Mouse (Mus musculus) ES-Bruce4 (cell line): ENCODE data around the gene Gab2. TPM values are rescaled to one million over a fixed set of nuclear protein-coding genes. Genes with fewer than 3 reads are reported as not detected.

Source experiments
- H3K27ac ChIP-seq: 2 replicates; pipeline ENCODE4 v1.5.1; 2012; ENCODE audit warnings: low read length, inconsistent platforms; ENCODE audit not compliant: insufficient read depth
- H3K27me3 ChIP-seq: 2 replicates; pipeline ENCODE4 v1.6.1; 2012; ENCODE audit warnings: mild to moderate bottlenecking, low read length, inconsistent platforms; ENCODE audit not compliant: control insufficient read depth, poor library complexity, insufficient read depth, severe bottlenecking
- H3K36me3 ChIP-seq: 2 replicates; pipeline ENCODE4 v1.6.1; 2012; ENCODE audit warnings: inconsistent platforms, mild to moderate bottlenecking, low read length, moderate library complexity; ENCODE audit not compliant: control insufficient read depth, poor library complexity, insufficient read depth, severe bottlenecking
- H3K4me1 ChIP-seq: one replicate; pipeline ENCODE4 v1.8.1; 2011; ENCODE audit warnings: low read length; ENCODE audit not compliant: control insufficient read depth, insufficient read depth
- H3K4me3 ChIP-seq: 2 replicates; pipeline ENCODE4 v1.5.1; 2011; ENCODE audit warnings: low read depth, mild to moderate bottlenecking, low read length
- H3K9ac ChIP-seq: 2 replicates; pipeline ENCODE4 v1.6.1; 2012; ENCODE audit warnings: low read depth, mild to moderate bottlenecking, inconsistent platforms; ENCODE audit not compliant: poor library complexity, severe bottlenecking
- H3K9me3 ChIP-seq: replicated peaks from 2 replicates; pipeline ENCODE4 v1.6.1; 2012; ENCODE audit warnings: mild to moderate bottlenecking, low read length, inconsistent platforms; ENCODE audit not compliant: control insufficient read depth, poor library complexity, insufficient read depth, severe bottlenecking
- CTCF ChIP-seq: IDR thresholded peaks from one replicate; pipeline ENCODE4 v1.8.1; 2011; ENCODE audit warnings: low read depth, low read length
- EP300 ChIP-seq: IDR thresholded peaks from 2 replicates; pipeline ENCODE4 v1.6.1; 2011; ENCODE audit warnings: low read depth, low read length; ENCODE audit not compliant: insufficient read depth
- POLR2A ChIP-seq: IDR thresholded peaks from one replicate; pipeline ENCODE4 v1.8.1; 2011; ENCODE audit warnings: low read length; ENCODE audit not compliant: insufficient read depth
- polyA plus RNA-seq: library from polyadenylated mRNA; stranded (reverse); fragments of >200 nt; gene quantifications from 2 replicates; pipeline ENCODE4 v1.2.4, GENCODE M21; 2011; ENCODE audit warnings: low read depth; ENCODE audit not compliant: missing spikeins, insufficient read depth, insufficient read length

The Gab2 gene
- polyA plus RNA-seq, 1 experiment, result 2.6 TPM

DNA sequence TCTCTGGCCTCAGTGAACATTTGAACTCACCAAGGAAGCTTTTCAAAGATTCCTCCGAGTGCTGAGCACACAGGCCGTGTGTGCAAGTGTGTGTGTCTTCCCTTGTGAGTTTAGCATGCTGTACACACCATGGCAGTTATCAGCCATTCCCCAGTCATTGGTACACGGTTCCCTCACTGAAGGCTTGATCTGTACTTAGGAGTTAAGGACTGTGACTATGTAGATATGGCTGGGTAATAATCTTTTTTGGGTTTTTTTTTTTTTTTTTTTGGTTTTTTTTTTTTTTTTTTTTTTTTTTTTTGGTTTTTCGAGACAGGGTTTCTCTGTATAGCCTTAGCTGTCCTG, 265.4 kb downstream of the Gab2 start:
- Histone ChIP-seq H3K27me3 (no peaks in the 10 kb centered on the region), H3K9ac (no peak overlapping the region), H3K27ac (no peak overlapping the region), H3K4me3 (no peak overlapping the region), H3K4me1 (peaks cover 2% of the 10 kb centered on the region), H3K9me3 (no peaks in the 10 kb centered on the region), H3K36me3 (no peaks in the 10 kb centered on the region)
- TF ChIP-seq CTCF, result no peak
- no peak for TF ChIP-seq EP300
- no peak for TF ChIP-seq POLR2A

DNA sequence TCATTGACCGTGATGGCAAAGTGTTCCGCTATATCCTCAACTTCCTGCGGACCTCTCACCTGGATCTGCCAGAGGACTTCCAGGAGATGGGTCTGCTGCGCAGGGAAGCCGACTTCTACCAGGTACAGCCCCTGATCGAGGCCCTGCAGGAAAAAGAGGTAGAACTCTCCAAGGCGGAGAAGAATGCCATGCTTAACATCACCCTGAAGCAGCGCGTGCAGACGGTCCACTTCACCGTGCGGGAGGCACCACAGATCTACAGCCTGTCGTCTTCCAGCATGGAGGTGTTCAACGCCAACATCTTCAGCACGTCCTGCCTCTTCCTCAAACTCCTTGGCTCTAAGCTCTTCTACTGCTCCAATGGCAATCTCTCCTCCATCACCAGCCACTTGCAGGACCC, 266.1 kb downstream of the Gab2 start:
- no peak overlapping the region for H3K9ac ChIP-seq
- H3K4me3 ChIP-seq, result no peak overlapping the region
- no peak overlapping the region for H3K27ac ChIP-seq
- no peaks in the 10 kb centered on the region for H3K27me3 ChIP-seq
- no peak for TF ChIP-seq CTCF
- no peak for TF ChIP-seq EP300
- no peak for TF ChIP-seq POLR2A
- no peaks in the 10 kb centered on the region for H3K9me3 ChIP-seq
- peaks cover 2% of the 10 kb centered on the region for H3K4me1 ChIP-seq
- H3K36me3 ChIP-seq, result no peaks in the 10 kb centered on the region

DNA sequence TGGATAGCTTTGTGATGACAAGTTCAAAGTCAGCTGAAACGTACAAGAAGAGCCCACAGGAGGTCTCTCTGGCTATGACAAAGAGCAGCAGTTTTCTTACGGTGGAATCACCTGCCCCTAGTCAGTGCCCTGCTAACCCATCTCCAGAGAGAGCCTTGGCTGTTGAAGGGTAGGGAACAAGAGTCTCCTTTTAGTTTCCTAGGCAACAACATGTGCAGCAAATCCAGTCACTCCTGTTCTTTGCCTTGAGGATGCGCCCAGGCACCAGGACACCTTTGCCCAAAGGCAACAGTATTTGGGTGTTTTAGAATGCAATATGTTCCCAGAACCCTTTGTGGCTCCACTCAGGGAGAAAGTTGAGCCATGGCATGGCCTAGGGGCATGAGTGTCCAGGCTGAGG, 266.9 kb downstream of the Gab2 start:
- Histone ChIP-seq H3K36me3 (no peaks in the 10 kb centered on the region), H3K9me3 (no peaks in the 10 kb centered on the region), H3K27ac (no peak overlapping the region), H3K27me3 (no peaks in the 10 kb centered on the region), H3K4me1 (peaks cover 2% of the 10 kb centered on the region), H3K4me3 (no peak overlapping the region), H3K9ac (no peak overlapping the region)
- TF ChIP-seq CTCF (no peak), POLR2A (no peak), EP300 (no peak)

DNA sequence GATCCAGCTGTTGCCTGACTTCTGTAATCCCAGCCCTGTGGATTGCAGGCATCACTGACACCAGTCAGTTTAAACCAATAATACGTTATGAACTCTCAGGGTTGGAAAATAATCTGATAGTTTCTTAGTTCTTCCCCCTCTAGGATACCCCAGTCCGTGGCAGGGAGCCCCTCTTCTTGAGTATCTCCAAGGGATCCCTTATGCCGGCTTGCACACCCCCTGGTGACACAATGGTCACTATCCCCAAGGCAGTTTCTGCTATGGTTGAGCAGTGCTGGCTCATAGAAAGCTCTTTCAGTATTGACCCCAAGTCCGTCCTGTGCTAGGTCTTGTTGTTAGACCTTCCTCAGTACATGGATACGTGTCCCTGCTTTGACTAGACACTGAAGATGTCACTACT, 267.4 kb downstream of the Gab2 start:
- Histone ChIP-seq H3K4me3 (no peak overlapping the region), H3K9me3 (no peaks in the 10 kb centered on the region), H3K9ac (no peak overlapping the region), H3K4me1 (peaks cover 2% of the 10 kb centered on the region), H3K27me3 (no peaks in the 10 kb centered on the region), H3K36me3 (no peaks in the 10 kb centered on the region), H3K27ac (no peak overlapping the region)
- TF ChIP-seq POLR2A (no peak), EP300 (no peak), CTCF (no peak)

DNA sequence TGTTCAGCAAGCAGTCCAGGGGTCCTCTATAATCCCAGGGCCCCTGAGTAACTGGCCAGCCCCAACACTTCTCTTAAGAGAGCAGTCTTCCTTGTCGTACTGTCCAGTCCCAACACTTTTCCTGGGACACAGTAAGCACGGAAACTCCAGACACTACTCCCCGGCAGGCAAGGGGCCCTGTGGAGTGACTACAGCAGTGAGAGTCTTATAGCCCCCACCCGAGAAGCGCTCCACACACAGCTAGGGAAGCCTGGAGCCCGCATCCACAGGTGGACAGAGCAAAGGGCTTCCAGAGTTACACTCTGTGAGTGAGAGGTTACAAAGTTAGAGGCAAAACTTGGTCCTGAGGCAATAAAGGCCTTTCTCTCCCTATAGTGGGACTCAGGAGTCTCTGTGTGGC, 268.1 kb downstream of the Gab2 start:
- H3K9me3 ChIP-seq, result no peaks in the 10 kb centered on the region
- no peak overlapping the region for H3K9ac ChIP-seq
- H3K4me3 ChIP-seq, result no peak overlapping the region
- no peaks in the 10 kb centered on the region for H3K27me3 ChIP-seq
- H3K4me1 ChIP-seq, result peaks cover 2% of the 10 kb centered on the region
- TF ChIP-seq CTCF (no peak), POLR2A (no peak), EP300 (no peak)
- no peak overlapping the region for H3K27ac ChIP-seq
- H3K36me3 ChIP-seq, result no peaks in the 10 kb centered on the region

DNA sequence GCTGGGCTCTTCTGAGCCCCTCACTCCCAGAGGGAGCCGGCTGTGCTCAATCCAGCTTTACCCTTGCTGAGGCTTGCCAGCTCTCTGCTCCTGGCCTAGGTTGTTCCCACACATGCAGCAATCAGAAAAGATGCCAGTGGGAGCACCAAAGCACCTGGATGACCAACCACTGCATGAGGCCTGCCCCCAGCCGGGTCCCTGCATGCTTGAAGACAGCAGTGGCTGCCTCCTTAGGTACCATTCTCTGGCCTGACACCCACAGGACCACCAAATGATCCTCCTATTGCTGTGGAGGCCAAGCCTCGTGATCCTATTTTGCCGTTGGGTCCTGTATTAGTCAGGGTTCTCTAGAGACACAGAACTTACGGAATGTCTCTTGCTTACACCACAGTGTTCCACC, 269.5 kb downstream of the Gab2 start:
- Histone ChIP-seq H3K9me3 (no peaks in the 10 kb centered on the region), H3K27me3 (no peaks in the 10 kb centered on the region), H3K9ac (no peak overlapping the region), H3K36me3 (no peaks in the 10 kb centered on the region), H3K27ac (no peak overlapping the region), H3K4me1 (no peaks in the 10 kb centered on the region), H3K4me3 (no peak overlapping the region)
- TF ChIP-seq CTCF, result no peak
- TF ChIP-seq EP300, result no peak
- no peak for TF ChIP-seq POLR2A

DNA sequence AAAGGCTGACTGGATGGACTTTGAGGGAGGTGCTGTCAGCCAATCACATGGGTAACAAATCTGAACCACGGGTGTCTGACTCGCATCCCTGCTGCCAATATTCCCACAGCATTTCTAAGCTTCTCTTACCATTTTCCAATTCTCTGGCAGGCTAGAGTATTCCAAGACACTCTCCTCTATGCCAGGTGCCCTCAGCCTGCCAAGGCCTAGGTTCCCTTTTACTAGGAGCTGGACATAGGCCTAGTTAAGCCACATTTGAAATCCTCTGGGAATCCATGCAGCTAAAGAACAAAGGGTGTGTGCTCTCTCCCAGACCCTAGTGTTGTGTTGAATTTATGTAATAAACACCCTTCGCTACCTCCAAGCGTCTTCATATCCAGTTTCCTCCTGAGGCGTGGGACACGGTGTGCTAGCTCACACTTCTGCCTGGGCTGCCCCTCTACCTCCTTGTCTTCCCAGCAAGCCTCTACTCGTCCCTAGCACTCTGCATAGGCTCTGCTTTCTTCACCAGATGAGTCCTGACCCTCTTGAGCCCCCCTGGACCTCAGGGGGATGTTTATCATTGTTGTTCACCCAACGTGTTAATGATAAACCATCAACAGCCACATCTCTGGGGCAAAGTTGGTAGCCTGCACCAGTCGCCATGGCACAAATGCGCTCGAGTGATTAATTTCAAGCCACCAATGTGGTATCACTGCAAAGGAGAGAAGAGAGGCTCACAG, 270.6 kb downstream of the Gab2 start:
- no peak overlapping the region for H3K4me3 ChIP-seq
- no peaks in the 10 kb centered on the region for H3K36me3 ChIP-seq
- H3K9ac ChIP-seq, result no peak overlapping the region
- TF ChIP-seq EP300, result no peak
- no peak for TF ChIP-seq POLR2A
- TF ChIP-seq CTCF, result no peak
- no peaks in the 10 kb centered on the region for H3K9me3 ChIP-seq
- no peaks in the 10 kb centered on the region for H3K27me3 ChIP-seq
- H3K4me1 ChIP-seq, result no peaks in the 10 kb centered on the region
- H3K27ac ChIP-seq, result no peak overlapping the region
